Mouse (Mus musculus): ENCODE measurements at regions not wholly inside any gene's neighbourhood (a gene's known extent, or its start where the extent isn't known, plus 50 kb on each side); places are given as distances from the start of the nearest gene placed in this dataset.

GRCm38 (mm10) chr7:129787011-129787410 lies 195.3 kb downstream of the Wdr11 start:
- TF ChIP-seq POLR2A (IDR thresholded peaks at IDR 0.05; ENCODE audit: insufficient read depth, low read depth, low read length) (no peak), CTCF (IDR thresholded peaks at IDR 0.05; ENCODE audit: insufficient read depth, low read depth, low read length) (no peak)

Measured in olfactory bulb, adult 2 months (tissue).